Mouse (Mus musculus): ENCODE measurements around the gene Mapkap1. TPM values are rescaled to one million over a fixed set of nuclear protein-coding genes. Genes with fewer than 3 reads are reported as not detected.

Gene Mapkap1
- polyA plus RNA-seq, 2 experiments: 14.9 to 25.5 TPM

GRCm38 (mm10) chr2:34639725-34640124 lies 233.2 kb downstream of the Mapkap1 start:
- TF ChIP-seq EP300 (IDR thresholded peaks at IDR 0.05; ENCODE audit: low read depth) (no peak), CTCF (IDR thresholded peaks at IDR 0.05; ENCODE audit: low read depth) (no peak)
- Histone ChIP-seq H3K4me1 (replicated peaks; ENCODE audit: control insufficient read depth in 2 of 2, insufficient read depth in 2 of 2, low read length in 1 of 2) (no peaks in the 10 kb centered on the region), H3K27ac (no peak overlapping the region), H3K9me3 (ENCODE audit: control insufficient read depth, low read length) (no peaks in the 10 kb centered on the region), H3K4me3 (ENCODE audit: insufficient read depth in 1 of 2, low read depth in 2 of 2, low read length in 2 of 2) (no peak overlapping the region), H3K27me3 (ENCODE audit: control insufficient read depth, insufficient read depth, low read length) (no peaks in the 10 kb centered on the region), H3K36me3 (replicated peaks; ENCODE audit: control insufficient read depth, insufficient read depth, low read depth) (no peaks in the 10 kb centered on the region), H3K9ac (replicated peaks) (no peak overlapping the region), H3K4me2 (ENCODE audit: low read depth) (peak overlapping the region; percentile 75)
- DNase-seq (ENCODE audit: low read depth in 3 of 3, low spot score in 3 of 3) (no peak), ATAC-seq (ENCODE audit: insufficient read depth) (no peak)
- 42% methylated on average over 5 of the region's 5 CpGs for WGBS (ENCODE audit: insufficient replicate concordance)

GRCm38 (mm10) chr2:34642351-34642750 lies 235.8 kb downstream of the Mapkap1 start:
- DNase-seq (ENCODE audit: low read depth in 3 of 3, low spot score in 3 of 3): peak; percentile 48 to 50 (median 49)
- WGBS (ENCODE audit: insufficient replicate concordance): 24% methylated on average over 2 of the region's 2 CpGs
- H3K4me2 ChIP-seq (ENCODE audit: low read depth): no peak overlapping the region
- no peaks in the 10 kb centered on the region for H3K9me3 ChIP-seq (ENCODE audit: control insufficient read depth, low read length)
- H3K36me3 ChIP-seq (replicated peaks; ENCODE audit: control insufficient read depth, insufficient read depth, low read depth): no peaks in the 10 kb centered on the region
- no peak overlapping the region for H3K4me3 ChIP-seq (ENCODE audit: insufficient read depth in 1 of 2, low read depth in 2 of 2, low read length in 2 of 2)
- H3K4me1 ChIP-seq (replicated peaks; ENCODE audit: control insufficient read depth in 2 of 2, insufficient read depth in 2 of 2, low read length in 1 of 2): peaks cover 6 to 7% of the 10 kb centered on the region in 2 experiments
- ATAC-seq (ENCODE audit: insufficient read depth): no peak
- no peaks in the 10 kb centered on the region; the same call in 1 of the 2 replicates for H3K27me3 ChIP-seq (ENCODE audit: control insufficient read depth, insufficient read depth, low read length)
- H3K9ac ChIP-seq (replicated peaks): no peak overlapping the region
- H3K27ac ChIP-seq: no peak overlapping the region
- TF ChIP-seq CTCF (IDR thresholded peaks at IDR 0.05; ENCODE audit: low read depth) (peak; percentile 89), EP300 (IDR thresholded peaks at IDR 0.05; ENCODE audit: low read depth) (no peak)

GRCm38 (mm10) chr2:34644571-34645526 lies 238.3 kb downstream of the Mapkap1 start:
- Histone ChIP-seq H3K4me1 (replicated peaks; ENCODE audit: control insufficient read depth in 2 of 2, insufficient read depth in 2 of 2, low read length in 1 of 2) (peaks cover 6 to 7% of the 10 kb centered on the region in 2 experiments), H3K36me3 (replicated peaks; ENCODE audit: control insufficient read depth, insufficient read depth, low read depth) (no peaks in the 10 kb centered on the region), H3K9me3 (ENCODE audit: control insufficient read depth, low read length) (no peaks in the 10 kb centered on the region), H3K4me3 (ENCODE audit: insufficient read depth in 1 of 2, low read depth in 2 of 2, low read length in 2 of 2) (no peak overlapping the region), H3K4me2 (ENCODE audit: low read depth) (peak overlapping the region; percentile 5), H3K27ac (no peak overlapping the region), H3K9ac (replicated peaks) (no peak overlapping the region), H3K27me3 (ENCODE audit: control insufficient read depth, insufficient read depth, low read length) (no peaks in the 10 kb centered on the region; the same call in 1 of the 2 replicates)
- TF ChIP-seq CTCF (IDR thresholded peaks at IDR 0.05; ENCODE audit: low read depth) (peak; percentile 85), EP300 (IDR thresholded peaks at IDR 0.05; ENCODE audit: low read depth) (no peak)
- WGBS (ENCODE audit: insufficient replicate concordance): 42% methylated on average over 22 of the region's 22 CpGs
- DNase-seq (ENCODE audit: low read depth in 3 of 3, low spot score in 3 of 3): peak in 2 of 3 experiments; percentile 42 to 49
- no peak for ATAC-seq (ENCODE audit: insufficient read depth)

GRCm38 (mm10) chr2:34645851-34646540 lies 239.4 kb downstream of the Mapkap1 start:
- H3K27ac ChIP-seq: no peak overlapping the region
- no peak for TF ChIP-seq CTCF (IDR thresholded peaks at IDR 0.05; ENCODE audit: low read depth)
- no peak for TF ChIP-seq EP300 (IDR thresholded peaks at IDR 0.05; ENCODE audit: low read depth)

GRCm38 (mm10) chr2:34646541-34646865 lies 239.9 kb downstream of the Mapkap1 start:
- H3K36me3 ChIP-seq (replicated peaks; ENCODE audit: control insufficient read depth, insufficient read depth, low read depth): no peaks in the 10 kb centered on the region
- TF ChIP-seq EP300 (IDR thresholded peaks at IDR 0.05; ENCODE audit: low read depth) (no peak), CTCF (IDR thresholded peaks at IDR 0.05; ENCODE audit: low read depth) (no peak)
- no peak overlapping the region for H3K9ac ChIP-seq (replicated peaks)
- 6% methylated on average over 5 of the region's 5 CpGs for WGBS (ENCODE audit: insufficient replicate concordance)
- DNase-seq (ENCODE audit: low read depth in 3 of 3, low spot score in 3 of 3) (no peak), ATAC-seq (ENCODE audit: insufficient read depth) (no peak)
- H3K4me2 ChIP-seq (ENCODE audit: low read depth): peak overlapping the region; percentile 94
- no peaks in the 10 kb centered on the region; the same call in 1 of the 2 replicates for H3K27me3 ChIP-seq (ENCODE audit: control insufficient read depth, insufficient read depth, low read length)
- H3K27ac ChIP-seq: no peak overlapping the region
- peak overlapping the region in 1 of 2 experiments; percentile 62; a peak in 2 of 4 replicates for H3K4me3 ChIP-seq (ENCODE audit: insufficient read depth in 1 of 2, low read depth in 2 of 2, low read length in 2 of 2)
- H3K4me1 ChIP-seq (replicated peaks; ENCODE audit: control insufficient read depth in 2 of 2, insufficient read depth in 2 of 2, low read length in 1 of 2): peaks cover 6 to 7% of the 10 kb centered on the region in 2 experiments
- no peaks in the 10 kb centered on the region for H3K9me3 ChIP-seq (ENCODE audit: control insufficient read depth, low read length)

More at GRCm38 (mm10) chr2:34645851-34646540, 239.4 kb downstream of the Mapkap1 start:
- peak overlapping the region; percentile 94 for H3K4me2 ChIP-seq (ENCODE audit: low read depth)
- peak; percentile 70 to 80 (median 73) for DNase-seq (ENCODE audit: low read depth in 3 of 3, low spot score in 3 of 3)
- 8% methylated on average over 21 of the region's 21 CpGs for WGBS (ENCODE audit: insufficient replicate concordance)
- H3K4me1 ChIP-seq (replicated peaks; ENCODE audit: control insufficient read depth in 2 of 2, insufficient read depth in 2 of 2, low read length in 1 of 2): peaks cover 6 to 7% of the 10 kb centered on the region in 2 experiments
- no peaks in the 10 kb centered on the region for H3K36me3 ChIP-seq (replicated peaks; ENCODE audit: control insufficient read depth, insufficient read depth, low read depth)
- peak; percentile 95 for ATAC-seq (ENCODE audit: insufficient read depth)
- H3K4me3 ChIP-seq (ENCODE audit: insufficient read depth in 1 of 2, low read depth in 2 of 2, low read length in 2 of 2): peak overlapping the region; percentile 62 to 82
- H3K27me3 ChIP-seq (ENCODE audit: control insufficient read depth, insufficient read depth, low read length): no peaks in the 10 kb centered on the region; the same call in 1 of the 2 replicates
- no peaks in the 10 kb centered on the region for H3K9me3 ChIP-seq (ENCODE audit: control insufficient read depth, low read length)
- peak overlapping the region; percentile 59 for H3K9ac ChIP-seq (replicated peaks)

Measured in liver, embryonic 14.5 days (tissue).